Mouse (Mus musculus): ENCODE measurements around the gene Zfp846.

DNA sequence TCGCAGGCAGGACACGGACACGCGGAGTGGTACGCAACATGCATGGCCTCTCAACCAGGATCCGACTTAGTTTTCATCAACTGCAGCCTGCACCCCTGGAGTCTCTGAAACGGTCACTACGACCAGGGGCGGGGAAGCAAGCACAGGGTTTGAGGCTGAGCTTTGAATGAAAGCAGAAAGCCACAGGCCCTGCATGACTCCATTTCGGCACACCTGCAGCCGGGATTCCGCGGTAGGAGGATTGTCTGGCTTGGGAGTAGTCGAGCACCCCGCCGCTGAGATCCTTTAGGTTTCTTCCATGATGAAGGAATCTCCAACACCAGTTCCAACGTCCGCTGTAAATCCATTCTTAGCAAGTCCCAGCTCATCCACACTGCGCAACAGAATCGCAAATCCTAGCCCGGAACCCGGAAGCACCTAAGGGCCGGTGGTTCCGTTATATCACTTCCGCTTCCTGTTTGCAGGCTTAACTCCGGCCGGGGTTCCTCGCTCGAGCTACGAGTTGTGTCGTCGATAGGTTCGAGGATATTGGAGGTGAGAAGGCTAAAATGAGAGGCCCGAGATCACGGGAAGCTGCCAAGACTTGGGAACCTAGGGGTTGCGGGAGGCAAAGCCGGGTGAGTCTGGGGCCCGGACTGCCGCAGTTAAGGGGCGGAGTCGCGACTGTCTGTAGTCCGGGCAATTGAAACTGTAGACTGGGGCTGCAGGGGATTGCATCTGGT is 63.4 kb downstream of the Zfp846 start, which contains the start of gene Fbxl12:
- TF ChIP-seq POLR2A (IDR thresholded peaks at IDR 0.05; ENCODE audit: insufficient read length, low read depth) (peak; percentile 63), USF1 (IDR thresholded peaks at IDR 0.05; ENCODE audit: low read depth) (no peak), TCF12 (IDR thresholded peaks at IDR 0.05; ENCODE audit: insufficient read depth, poor library complexity, severe bottlenecking) (no peak), MAX (IDR thresholded peaks at IDR 0.05; ENCODE audit: low read depth) (no peak), E2F4 (IDR thresholded peaks at IDR 0.05; ENCODE audit: insufficient read depth) (no peak), MYOD1 (IDR thresholded peaks at IDR 0.05; ENCODE audit: control insufficient read depth in 1 of 3, insufficient read length in 2 of 3, low read depth in 2 of 3) (no peak)
